Mouse (Mus musculus) ZHBTc4 (cell line): ENCODE results near the gene Etv5.

Source experiments
- DNase-seq: peaks from one replicate; pipeline ENCODE4 v3.0.0-alpha.2; 2011; ENCODE audit warnings: low read depth, low spot score

Gene Etv5

DNA sequence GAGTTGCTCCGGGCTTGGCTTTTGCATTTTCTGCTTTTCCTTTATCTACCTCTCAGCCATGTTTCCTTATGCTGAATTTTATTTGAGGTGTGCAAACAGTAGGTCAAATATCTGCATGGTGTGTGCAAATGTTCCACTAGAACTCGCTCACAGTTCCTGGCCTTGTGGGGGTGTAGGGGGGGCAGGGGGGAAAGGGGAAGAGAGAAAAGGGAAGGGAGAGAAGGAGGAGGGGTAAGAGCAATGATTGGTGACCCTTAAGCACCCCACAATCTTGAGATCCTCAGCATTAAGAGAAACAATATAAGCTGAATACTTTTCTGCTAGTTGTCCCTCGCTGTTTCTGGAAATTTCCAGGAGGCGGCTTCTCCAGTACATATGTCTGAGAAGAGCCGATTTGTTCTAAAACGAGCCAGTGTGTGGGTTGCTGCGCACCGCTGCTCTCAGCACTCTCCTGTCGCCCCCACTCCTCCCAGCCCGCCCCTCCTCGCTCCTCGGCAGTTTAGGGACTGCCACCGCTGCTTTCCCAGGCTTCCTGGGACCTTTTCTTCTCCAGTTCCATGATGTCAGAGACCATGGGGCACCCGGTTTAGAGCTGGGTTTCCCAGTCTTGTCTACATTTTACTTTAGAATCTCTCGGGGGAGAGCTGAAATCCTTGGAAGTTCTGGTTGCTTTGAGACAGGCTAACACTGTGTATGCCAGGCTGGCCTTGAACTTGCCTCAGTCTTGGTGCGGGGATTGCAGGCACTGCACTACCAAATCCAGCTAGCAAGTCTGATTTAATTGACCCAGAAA is 90.8 kb downstream of the Etv5 start:
- DNase-seq = no peak

DNA sequence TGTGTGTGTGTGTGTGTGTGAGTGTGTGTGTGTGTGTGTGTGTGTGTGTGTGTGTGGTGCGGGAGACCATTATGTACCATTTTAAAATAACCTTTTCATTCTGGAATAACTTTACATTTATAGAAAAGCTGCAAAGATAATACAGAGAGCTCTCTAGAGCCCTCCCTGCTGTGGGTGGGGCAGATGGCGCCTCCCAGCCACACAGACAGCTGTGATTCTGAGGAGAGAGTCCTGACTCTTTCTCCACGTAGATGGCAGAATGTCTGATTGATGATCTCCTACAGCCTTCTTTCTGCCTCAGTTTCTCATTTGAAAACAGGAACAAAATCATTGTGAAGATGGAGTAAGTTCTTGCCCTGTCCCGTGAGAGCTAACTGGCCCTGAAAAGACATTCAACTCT is 91.5 kb downstream of the Etv5 start:
- DNase-seq = no peak

- no peak for DNase-seq
These were observed 98.3 kb downstream of the Etv5 start for GRCm38 (mm10) chr16:22341236-22341671.

GRCm38 (mm10) chr16:22335781-22336180 is 103.7 kb downstream of the Etv5 start:
- DNase-seq = no peak
